Mouse (Mus musculus) T-helper 2 cell (primary cell): ENCODE results near the gene Nkpd1.

Source experiments
- in situ Hi-C: fragments of 300-600 bp; cut with MboI, MseI; formaldehyde crosslinking; loops from one replicate; pipeline ENCODE4 v1.15.1; 2025; ENCODE audit warnings: high pct_unique_total_duplicates

The Nkpd1 gene

DNA sequence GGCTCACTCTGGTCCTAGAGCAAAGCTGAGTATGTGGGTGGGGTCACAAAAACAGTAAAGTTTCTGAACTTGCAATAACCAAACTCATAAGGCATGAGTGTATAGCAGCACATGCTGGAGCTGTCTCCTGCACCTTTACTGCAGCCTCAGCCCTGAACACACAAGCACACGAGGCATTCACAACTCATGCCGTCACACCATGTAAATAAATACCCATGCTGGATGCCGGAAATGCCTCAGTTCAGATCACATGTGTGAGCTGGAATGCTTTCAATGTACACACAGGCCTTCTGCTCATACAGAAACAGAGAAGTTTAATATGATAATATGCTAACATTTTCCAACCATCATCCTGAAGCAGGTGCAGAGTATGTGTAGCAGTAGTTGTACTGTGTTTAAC is 28.4 kb downstream of the Nkpd1 start:
- in situ Hi-C loops, result no loop called here

DNA sequence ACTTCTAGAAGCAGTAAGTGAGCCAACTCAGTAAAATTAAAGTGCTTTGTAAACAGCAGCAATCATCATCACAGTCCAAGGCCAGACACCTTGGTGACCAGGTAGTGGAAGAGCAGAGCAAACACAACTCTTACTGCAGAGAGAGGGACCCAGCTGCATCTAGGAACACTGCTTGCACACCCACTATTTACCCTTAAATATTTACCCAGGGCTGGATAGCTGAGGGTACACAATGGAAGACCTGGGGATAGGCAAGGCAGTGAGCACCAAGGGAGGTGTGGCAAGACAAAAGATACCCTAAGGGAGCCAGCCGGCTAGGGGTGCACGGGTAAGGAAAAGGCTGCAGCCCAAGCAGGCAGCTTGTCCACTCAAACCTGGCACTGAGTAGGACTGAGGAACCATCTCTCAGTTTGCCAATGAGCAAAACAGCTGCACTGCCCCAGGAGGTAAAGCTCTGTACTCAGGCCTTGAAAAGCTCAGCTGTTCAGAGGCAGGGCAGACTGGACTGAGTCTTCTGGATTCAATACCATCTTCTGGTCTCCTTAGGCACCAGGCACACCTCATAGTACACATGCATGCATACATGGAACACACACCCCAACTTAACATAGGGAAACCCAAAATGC is 29.8 kb downstream of the Nkpd1 start:
- in situ Hi-C loops, result no loop called here

DNA sequence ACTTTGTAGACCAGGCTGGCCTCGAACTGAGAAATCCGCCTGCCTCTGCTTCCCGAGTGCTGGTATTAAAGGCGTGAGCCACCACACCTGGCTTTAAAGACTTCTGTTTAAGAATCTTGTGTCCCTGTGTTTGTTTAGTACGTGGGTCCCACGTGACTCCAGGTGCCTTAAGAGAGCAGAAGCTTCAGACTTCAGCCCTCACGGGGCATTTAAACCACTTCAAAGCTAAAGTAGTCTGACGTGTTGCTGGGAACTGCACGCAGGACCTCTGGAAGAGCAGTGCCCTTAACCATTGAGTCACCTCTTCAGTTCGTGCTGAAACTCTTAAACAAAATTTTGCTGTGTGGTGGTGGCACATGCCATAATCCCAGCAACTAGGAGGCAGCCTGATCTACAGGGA is 31.8 kb downstream of the Nkpd1 start:
- in situ Hi-C loops, result no loop called here

DNA sequence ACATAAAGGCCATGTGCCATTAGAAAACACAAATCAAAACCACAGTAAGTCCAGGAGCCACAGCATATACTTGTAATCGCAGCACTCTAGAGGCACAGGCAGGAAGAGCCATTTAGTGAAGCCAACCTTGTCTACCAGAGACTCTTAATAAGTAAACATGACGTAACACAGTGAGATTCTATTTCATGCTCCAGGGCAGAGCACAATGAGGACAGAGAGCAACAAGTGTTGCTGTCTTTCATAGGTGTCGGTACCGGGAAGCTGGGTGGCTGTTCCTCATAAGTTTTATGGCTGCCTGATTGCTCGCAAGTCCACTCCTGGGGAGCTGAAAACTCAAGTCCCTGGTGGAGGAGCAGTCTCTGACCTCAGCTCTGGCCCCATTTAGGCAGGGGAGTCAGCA is 34.0 kb downstream of the Nkpd1 start:
- in situ Hi-C loops, result no loop called here

DNA sequence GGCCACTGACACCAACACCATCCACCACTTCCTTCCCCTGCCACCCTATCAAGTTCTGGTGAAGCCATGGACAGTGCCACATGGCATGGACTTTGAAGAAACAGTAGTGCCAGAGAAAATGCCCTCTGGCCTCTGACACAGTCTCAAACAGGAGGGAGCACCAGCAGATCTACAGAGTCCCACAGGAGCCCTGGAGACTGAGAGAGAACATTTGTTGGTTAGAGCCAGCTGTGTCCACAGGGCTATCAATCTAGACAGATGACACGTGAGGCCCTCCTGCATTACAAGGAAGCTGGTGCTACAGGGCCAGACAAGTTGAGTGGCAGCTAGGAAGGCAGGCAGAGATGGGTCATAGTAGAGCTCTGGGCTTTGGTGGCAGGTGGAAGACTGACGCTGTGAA is 34.8 kb downstream of the Nkpd1 start:
- in situ Hi-C loops, result no loop called here

DNA sequence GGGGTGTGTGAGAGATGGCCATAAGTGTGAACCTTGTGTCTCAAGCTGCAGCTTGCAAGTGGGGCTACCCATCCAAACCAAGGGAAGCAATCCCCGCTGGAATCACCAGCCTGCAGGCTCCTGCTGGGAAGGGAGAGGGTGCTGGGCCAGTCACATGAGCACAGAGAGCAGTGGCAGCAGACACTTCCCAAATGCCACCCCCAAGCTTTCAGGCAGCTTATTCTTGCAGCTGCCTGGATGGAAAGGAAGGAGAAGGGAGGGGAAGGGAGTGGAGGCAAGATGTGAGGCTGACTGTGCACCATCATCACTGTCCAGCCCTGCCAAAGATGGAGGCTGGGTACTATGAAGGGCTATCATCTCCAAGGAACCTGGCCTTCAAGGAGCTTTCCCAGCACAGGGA is 36.5 kb downstream of the Nkpd1 start:
- in situ Hi-C loops, result no loop called here

DNA sequence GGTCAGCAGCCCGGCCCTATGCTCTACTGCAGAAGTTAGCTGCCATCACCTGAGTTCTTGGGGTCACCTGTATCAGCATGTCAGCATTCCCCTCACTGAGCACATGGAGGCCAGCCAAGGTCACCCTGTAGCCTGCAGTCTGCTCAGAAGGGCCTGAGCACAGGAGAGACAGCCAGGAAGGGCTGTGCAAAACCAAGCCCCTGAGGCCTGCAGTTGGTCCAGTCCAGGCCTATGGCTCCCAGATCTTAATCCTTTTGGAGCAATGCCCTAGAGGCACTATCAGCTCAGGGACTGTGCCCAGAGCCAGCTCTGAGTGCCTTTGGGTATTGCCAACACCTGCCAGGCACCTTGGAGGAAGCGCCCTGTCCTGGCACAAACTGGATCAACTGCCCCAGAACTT is 39.4 kb downstream of the Nkpd1 start:
- in situ Hi-C loops, result no loop called here

DNA sequence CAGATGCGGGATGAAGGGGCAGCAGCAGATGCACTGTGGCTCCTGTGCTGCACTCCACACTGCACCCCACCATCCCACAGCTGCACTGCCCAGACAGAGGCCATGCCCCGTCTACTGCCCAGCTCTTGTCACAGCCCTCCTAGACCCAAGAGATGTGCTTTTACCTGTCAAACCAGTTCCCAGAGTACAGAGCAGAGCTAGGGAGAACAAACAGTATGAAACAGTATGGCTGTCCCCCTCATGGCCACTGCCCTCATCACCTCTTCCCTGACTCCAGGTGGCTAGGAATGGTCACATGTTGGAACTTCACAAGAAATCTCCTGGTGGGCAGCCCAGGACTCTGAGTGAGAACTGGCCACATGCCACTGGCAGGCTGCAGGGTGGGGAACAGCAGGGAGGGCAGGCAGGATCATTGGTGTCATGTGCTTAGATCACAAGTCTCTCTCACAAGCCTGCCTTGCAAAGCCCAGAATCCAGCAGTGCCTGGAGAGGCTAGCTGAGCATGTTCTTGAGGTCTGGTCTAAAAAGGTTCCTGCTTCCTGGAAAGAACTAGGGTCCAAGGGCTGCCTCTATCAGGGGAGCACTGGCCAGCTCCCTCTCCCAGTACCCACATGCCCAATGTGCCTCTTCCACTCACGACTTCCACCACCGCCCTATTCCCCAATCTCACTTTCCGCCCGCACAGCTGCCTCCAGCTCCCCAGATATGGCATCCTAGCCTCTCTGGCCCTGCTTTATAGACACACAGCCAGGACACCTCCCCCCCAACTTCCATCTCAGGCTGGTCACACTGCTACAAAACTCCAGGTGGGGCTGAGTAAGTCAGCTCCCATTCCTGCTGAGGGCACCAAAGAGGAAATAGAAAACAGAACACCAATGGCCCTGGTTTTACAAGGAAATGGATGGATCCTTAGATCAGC is 40.6 kb downstream of the Nkpd1 start:
- in situ Hi-C loops, result no loop called here

DNA sequence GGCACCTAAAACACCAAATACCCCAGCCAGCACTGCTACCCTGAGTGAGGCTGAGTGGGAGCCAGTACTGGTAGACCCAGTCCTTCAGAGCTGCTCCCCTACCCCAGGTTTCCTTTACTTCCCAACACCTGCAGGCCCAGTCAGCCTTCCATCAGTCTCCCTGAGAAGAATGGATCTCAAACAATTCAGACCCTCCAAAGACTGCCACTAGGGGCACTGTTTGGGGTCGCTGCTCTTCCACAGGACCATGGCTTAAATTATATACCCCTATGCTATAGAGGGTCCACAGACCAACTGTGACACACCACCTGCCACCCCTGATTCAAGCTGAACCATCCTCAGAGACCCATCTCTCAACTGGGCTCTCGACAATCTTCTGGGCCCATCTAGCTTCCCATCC is 41.3 kb downstream of the Nkpd1 start:
- in situ Hi-C loops, result no loop called here

DNA sequence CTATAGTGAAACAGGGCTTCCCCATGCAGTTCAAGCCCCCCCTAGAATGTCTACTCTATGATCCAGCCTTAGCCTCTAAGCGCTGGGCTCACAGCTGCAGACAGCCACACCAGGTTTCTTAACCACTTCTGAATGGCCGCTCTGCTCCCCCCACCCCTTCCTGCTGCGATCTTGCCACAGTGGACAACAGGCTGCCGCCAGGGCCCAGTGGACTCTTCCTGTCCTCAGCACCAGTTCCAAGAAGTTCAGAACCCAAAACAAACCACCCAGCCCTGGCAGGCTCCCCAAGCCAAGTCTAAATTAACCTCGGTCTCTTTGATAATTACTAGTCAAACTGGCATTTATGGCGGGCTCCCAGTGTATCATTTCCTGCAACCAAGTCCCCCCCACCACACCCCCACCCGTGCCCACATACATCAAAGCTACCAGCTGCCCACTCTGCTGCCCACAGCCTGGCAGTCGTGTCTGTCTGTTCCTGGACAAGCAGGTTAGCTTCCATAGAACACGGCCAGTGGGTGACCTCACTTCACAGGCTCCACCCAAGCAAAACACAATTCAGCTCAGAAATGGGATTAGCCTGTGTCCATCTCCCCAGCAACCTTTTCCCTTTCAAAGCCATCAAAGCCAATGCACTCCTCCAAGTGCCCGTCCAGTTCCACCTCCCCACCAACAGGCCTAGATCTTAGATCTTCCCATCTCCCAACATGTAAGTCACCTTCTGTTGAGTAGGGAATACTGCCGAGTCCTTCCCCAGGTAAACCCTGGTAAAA is 43.0 kb downstream of the Nkpd1 start:
- in situ Hi-C loops, result no loop called here

DNA sequence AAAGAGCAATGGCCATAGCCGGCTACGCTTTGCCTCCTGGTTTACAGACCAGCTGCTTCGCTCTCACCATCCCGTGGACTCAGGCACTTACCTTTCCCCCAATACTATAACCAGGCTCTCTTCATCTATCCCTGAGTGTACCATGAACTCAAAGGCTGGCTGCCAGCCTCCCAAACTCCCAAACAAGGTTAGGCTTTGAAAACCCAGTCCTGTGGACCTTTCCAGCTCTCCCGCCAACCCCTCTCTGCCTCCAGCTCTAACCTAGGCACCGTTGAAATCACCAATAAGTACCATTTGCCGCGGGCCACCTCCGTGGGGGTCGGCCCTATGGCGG is 43.8 kb downstream of the Nkpd1 start:
- in situ Hi-C loops, result no loop called here

DNA sequence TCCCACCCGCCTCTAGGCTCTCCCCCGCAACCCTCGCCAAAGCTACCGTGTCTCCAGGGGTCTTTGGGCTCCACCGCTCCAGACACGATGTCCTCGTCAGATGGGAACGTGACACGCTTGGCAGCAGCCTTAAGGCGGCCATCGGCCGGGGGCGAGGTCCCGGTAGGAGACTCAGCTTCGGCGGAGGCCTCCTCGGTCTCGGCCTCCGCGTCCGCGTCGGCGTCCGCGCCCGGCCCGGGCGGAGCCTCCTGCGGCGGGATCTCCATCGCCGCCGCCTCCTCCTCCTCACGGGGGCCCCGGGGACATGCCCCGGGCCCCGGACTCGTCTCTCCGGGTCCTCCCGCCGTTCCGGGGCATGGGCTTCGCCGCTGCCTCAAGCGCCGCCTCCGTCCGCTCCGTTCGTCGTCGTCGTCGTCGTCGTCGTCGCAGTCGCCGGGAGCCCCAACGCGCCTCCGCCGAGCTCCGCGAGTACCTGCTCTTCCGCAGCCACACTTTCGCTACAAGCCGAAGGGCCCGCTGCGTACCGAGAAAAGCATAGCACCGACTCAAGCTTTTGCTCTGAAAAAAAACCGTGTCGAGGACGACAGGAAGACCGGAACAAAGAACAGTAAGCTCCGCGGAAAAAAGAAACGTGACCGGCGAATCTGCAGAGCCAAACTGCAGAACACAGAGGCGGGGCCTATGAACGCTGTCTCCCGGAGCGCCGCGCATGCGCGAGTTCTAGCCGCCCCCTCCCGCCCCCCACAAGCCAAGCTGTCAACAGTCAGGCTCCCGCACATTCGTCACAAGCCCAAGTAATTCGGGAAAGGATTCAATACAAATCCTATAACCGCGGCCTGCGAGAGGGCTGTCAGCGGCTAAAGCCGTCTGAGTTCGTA is 44.4 kb downstream of the Nkpd1 start:
- in situ Hi-C loops, result no loop called here

DNA sequence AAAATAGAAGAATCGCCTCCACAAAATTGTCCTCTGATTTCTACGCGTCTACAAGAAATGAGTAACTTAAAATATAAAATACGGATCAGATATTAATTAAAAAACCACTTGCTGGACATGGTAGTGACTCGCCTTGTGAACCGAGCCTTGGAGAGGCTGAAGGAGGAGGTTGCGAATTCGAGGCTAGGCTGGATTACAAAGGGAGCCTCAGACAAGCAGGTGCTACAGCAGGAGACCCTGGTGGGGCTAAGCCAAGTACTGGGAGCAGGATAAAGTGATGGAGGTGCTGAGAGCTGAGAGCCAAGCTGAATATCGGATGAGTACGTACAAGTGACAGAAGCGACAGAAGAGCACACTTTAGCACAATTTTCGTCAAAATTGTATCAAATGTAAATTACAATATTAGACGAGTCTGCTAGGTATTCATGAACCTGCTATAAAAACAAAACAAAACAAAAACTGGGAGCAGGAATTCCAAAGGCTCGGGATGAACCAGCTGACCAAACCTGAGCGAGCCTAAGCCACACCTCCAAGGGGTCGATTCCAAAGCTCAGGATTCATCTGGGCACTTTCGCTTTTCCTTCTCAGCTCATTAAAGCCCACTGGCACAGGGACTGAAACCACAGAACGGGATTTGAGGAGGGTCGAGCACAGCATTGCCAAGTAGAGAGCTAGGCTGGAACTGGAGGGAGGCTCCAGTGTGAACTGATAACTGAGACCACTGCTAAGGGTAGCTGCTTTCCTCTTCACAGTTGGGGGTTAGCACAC is 45.2 kb downstream of the Nkpd1 start, which contains the start of gene Ppp1r37:
Gene Ppp1r37, minus strand, starts transcription at position 434 of the 768 bp plus-strand sequence.
- in situ Hi-C loops, result no loop called here

DNA sequence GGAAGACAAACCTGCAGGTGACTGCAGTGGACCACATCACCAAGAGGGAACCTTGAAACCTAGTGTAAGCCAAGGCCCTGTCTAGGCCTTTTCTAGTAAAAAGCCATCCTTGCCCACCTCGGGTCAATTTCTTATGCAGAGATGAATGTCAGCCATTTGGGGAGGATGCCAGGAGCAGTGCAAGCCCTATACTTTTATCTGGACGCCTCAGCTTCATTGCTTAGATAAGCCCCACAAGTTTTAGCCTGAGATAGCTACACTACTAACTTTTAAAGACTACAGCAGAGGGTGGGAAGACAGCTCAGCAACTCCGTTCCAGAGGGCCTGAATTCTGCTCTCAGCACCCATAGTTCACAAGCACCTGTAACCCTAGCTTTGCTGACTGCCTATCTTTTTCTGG is 46.2 kb downstream of the Nkpd1 start:
- in situ Hi-C loops, result no loop called here

DNA sequence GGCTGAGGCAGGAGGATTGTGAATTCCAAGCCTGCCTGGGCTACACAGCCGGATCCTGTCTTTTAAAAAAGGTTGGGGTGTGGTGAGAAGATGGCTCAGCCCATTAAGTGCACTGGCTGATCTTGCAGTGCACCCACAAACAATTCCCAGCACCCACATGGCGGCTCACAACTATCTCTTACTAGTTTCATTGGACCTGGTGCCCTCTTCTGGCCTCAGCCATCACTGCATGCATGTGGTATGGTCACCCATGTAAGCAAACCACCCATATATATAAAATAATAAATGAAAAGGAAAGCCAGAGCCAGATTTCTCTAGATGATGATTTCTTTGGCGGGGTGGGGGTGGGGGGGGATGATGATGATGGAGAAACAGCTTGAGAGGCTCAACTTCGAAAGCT is 46.8 kb downstream of the Nkpd1 start:
- in situ Hi-C loops, result no loop called here

DNA sequence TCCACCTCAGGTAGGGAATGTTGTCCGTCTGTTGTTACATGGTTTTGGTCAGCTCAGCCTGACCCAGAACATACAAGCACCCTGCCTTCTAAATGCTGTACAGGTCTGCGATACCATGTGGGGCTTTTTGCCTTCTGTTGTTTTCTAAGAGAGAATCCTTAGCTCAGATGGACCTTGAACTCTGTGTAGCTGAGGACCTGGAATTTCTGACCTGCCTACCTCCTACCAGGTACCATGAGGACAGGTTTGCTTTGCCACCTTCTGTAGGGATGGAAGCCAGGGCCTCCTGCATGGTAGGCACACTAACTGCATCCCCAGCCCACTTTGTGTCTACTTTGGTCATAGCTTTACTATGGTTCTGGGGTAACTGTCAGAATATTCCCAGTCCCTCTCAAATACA is 48.2 kb downstream of the Nkpd1 start:
- in situ Hi-C loops, result no loop called here

DNA sequence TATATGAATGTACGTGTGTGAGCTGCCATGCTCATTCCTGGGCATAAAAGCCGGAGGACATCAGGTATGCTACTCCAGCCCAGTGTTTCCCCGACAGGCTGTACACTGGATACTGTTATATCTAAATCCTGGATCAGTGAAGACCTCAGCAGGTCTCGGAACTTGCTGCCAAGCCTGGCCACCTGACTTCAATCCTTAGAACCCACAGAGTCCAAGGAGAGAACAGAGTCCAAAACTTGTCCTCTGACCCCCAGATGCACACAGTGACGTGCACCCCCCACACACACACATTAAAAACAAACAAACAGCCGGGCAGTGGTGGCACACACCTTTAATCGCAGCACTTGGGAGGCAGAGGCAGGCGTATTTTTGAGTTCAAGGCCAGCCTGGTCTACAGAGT is 49.8 kb downstream of the Nkpd1 start:
- in situ Hi-C loops, result no loop called here

DNA sequence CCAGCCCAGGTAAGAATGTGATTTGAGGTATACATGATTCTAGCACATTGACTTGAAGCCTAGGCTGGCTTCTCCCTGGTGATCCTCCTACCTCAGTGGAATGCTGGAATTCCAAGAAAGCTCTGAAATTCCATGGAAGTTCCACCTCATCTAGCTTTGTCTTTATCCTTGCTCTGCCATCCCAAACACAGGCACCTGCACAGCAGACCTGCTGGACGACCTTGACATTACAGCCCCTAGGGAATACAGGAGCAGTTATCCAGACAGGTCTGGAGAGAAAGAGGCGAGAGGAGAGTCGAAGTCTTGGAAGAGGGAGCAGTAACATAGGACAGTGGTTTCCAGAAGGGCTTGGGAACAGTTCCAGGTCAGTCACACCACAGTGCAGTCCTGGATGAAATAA is 52.0 kb downstream of the Nkpd1 start:
- in situ Hi-C loops, result no loop called here

DNA sequence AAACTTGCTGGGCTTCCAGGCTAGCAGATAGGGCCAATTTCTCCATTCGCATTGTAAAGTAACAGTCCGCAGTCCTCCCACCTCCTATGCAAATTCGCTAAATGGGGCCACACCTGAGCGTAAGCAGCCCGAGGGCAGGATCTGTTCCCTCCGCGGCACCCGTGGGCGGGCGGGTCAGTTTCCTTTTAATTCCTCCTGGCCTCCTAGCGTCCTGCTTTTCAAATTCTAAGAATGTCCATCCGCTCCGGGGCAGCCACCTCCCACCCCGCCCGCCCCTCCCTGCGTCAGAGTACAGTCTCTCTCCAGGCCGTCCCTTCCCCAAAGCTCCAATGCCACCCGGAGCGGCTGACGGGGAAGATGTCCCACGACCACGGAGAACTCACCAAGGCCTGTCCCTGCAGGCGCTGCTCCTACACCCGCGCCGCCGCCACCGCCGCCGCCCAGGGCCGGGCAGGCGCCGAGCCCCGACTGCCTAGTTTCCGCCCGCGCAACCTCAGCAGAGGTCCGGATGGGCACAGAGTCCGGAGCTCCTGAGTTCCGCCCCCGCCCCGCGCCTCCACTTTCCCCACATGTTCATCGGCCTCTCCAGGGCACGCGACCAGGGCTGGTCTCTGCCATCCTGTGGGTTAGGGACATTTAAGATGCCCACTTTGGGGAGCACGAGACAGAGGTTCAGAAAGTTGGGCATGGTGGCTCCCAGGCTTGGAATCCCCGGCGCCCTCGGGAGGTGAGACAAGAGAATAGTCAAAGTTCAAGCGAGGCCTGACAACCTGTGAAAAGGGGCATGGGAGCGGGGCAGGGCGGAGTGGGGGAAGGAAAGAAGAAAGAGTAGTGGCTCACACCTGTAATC is 55.5 kb downstream of the Nkpd1 start:
- in situ Hi-C loops, result no loop called here

DNA sequence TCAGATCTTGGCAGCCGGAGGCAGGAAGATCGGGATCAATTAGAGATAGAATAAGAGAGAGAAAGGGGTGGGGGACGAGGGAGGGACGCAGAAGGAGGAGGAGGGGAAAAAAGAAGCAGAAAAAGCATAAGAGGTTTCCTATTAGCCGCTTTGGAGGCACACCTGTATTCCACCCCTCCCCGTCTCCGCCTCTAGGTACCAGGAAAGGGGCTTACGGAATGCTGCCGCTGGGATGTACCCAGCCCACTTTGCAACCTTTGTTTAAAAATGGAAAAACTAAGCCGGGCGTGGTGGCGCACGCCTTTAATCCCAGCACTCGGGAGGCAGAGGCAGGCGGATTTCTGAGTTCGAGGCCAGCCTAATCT is 56.1 kb downstream of the Nkpd1 start:
- in situ Hi-C loops, result no loop called here
